Mouse (Mus musculus): ENCODE measurements around the gene Sycp2. TPM values are rescaled to one million over a fixed set of nuclear protein-coding genes. Genes with fewer than 3 reads are reported as not detected.

The Sycp2 gene
- polyA plus RNA-seq, 1 experiment from 2014 or later = 0.04 TPM

GRCm38 (mm10) chr2:178321271-178321670 lies 86.2 kb downstream of the Sycp2 start:
- Histone ChIP-seq H3K4me2 (replicated peaks; ENCODE audit: low read depth, low read length) (no peak overlapping the region), H3K27ac (ENCODE audit: low read length) (no peak overlapping the region), H3K4me1 (ENCODE audit: insufficient read depth, low read length) (no peaks in the 10 kb centered on the region), H3K4me3 (ENCODE audit: low read length) (no peak overlapping the region), H3K36me3 (ENCODE audit: insufficient read depth, low read length) (no peaks in the 10 kb centered on the region), H3K27me3 (ENCODE audit: insufficient read depth, low read length) (no peaks in the 10 kb centered on the region), H3K9me3 (ENCODE audit: low read length) (no peaks in the 10 kb centered on the region), H3K9ac (replicated peaks; ENCODE audit: low read length) (no peak overlapping the region)
- 82% methylated on average over 10 of the region's 10 CpGs for WGBS
- no peak for ATAC-seq (ENCODE audit: low FRiP score, low TSS enrichment)

DNA sequence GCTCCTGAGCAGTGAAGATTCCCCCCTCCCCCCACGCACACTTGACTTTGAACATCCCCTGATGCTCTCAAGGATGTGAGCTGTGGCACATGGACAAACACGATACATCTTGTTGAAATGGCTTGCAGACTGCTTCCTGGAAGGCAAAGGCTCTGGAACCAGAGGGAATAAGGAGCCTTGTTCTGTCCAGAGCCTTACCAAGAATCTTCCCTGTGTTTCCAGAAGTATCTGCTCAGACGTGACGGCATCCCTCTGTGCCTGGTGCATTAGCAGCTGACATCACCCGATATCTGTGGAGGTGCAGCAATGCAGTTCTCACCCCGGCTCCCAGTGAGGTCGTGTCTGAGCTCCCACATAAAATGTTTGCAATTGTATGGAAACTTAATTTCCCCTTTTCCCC lies 87.7 kb downstream of the Sycp2 start:
- Histone ChIP-seq H3K27ac (ENCODE audit: low read length) (no peak overlapping the region), H3K4me1 (ENCODE audit: insufficient read depth, low read length) (no peaks in the 10 kb centered on the region), H3K36me3 (ENCODE audit: insufficient read depth, low read length) (no peaks in the 10 kb centered on the region), H3K4me3 (ENCODE audit: low read length) (no peak overlapping the region), H3K9ac (replicated peaks; ENCODE audit: low read length) (no peak overlapping the region), H3K4me2 (replicated peaks; ENCODE audit: low read depth, low read length) (no peak overlapping the region), H3K9me3 (ENCODE audit: low read length) (no peaks in the 10 kb centered on the region), H3K27me3 (ENCODE audit: insufficient read depth, low read length) (no peaks in the 10 kb centered on the region)
- no peak for ATAC-seq (ENCODE audit: low FRiP score, low TSS enrichment)
- WGBS = 72% methylated on average over 7 of the region's 7 CpGs

DNA sequence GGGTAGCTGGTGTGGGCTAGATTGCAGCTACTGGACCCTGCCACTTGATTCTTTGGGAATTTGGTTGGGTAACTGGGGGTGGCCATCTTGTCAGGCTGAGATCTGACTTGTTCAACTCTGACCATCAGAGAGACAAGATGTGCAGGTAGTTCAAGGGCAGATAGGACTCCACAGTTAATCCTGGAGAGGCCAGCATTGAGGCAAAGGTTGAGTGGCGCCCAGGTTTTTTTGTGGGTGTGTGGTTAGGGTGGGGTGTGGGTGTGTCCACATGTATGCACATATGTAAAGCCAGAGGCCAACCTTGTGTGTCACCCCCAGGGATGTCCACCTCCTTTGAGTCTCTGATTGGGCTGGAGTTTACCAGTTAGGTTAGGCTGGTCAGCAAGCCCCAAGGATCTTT lies 91.2 kb downstream of the Sycp2 start:
- Histone ChIP-seq H3K27me3 (ENCODE audit: insufficient read depth, low read length) (no peaks in the 10 kb centered on the region), H3K4me2 (replicated peaks; ENCODE audit: low read depth, low read length) (no peak overlapping the region), H3K4me1 (ENCODE audit: insufficient read depth, low read length) (no peaks in the 10 kb centered on the region), H3K9me3 (ENCODE audit: low read length) (no peaks in the 10 kb centered on the region), H3K9ac (replicated peaks; ENCODE audit: low read length) (no peak overlapping the region), H3K36me3 (ENCODE audit: insufficient read depth, low read length) (no peaks in the 10 kb centered on the region), H3K27ac (ENCODE audit: low read length) (no peak overlapping the region), H3K4me3 (ENCODE audit: low read length) (no peak overlapping the region)
- ATAC-seq (ENCODE audit: low FRiP score, low TSS enrichment) = no peak
- 73% methylated on average over 1 of the region's 1 CpGs for WGBS

GRCm38 (mm10) chr2:178313539-178313938 lies 93.9 kb downstream of the Sycp2 start:
- ATAC-seq (ENCODE audit: low FRiP score, low TSS enrichment) = no peak
- Histone ChIP-seq H3K4me2 (replicated peaks; ENCODE audit: low read depth, low read length) (no peak overlapping the region), H3K36me3 (ENCODE audit: insufficient read depth, low read length) (no peaks in the 10 kb centered on the region), H3K4me3 (ENCODE audit: low read length) (no peak overlapping the region), H3K9ac (replicated peaks; ENCODE audit: low read length) (no peak overlapping the region), H3K4me1 (ENCODE audit: insufficient read depth, low read length) (no peaks in the 10 kb centered on the region), H3K9me3 (ENCODE audit: low read length) (no peaks in the 10 kb centered on the region), H3K27me3 (ENCODE audit: insufficient read depth, low read length) (no peaks in the 10 kb centered on the region), H3K27ac (ENCODE audit: low read length) (no peak overlapping the region)
- 71% methylated on average over 7 of the region's 7 CpGs for WGBS

DNA sequence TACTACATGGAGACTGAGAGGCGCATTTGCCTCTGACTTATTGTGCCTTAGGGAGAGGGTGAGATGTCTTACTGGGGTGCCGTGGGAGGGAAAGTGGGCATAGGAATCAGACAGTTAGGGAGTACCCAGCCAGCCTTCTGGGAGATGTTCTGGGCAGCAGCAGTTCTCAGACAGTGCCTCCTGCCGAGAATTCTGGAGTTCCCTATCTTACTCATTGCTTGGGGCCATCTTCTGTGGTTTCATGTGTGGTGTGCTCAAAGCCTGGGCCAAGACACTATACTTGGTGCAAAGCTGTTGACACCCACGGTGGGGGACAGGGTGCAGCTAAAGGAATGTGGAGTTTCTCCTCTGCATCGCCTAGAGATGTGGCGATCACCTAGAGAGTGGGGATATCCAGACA lies 102.8 kb downstream of the Sycp2 start:
- H3K9me3 ChIP-seq (ENCODE audit: low read length) = no peaks in the 10 kb centered on the region
- H3K4me1 ChIP-seq (ENCODE audit: insufficient read depth, low read length) = no peaks in the 10 kb centered on the region
- H3K36me3 ChIP-seq (ENCODE audit: insufficient read depth, low read length) = no peaks in the 10 kb centered on the region
- H3K4me3 ChIP-seq (ENCODE audit: low read length) = no peak overlapping the region
- ATAC-seq (ENCODE audit: low FRiP score, low TSS enrichment) = no peak
- H3K27ac ChIP-seq (ENCODE audit: low read length) = no peak overlapping the region
- no peaks in the 10 kb centered on the region for H3K27me3 ChIP-seq (ENCODE audit: insufficient read depth, low read length)
- no peak overlapping the region for H3K4me2 ChIP-seq (replicated peaks; ENCODE audit: low read depth, low read length)
- 79% methylated on average over 6 of the region's 6 CpGs for WGBS
- H3K9ac ChIP-seq (replicated peaks; ENCODE audit: low read length) = no peak overlapping the region

GRCm38 (mm10) chr2:178304188-178304529 lies 103.3 kb downstream of the Sycp2 start:
- Histone ChIP-seq H3K4me1 (ENCODE audit: insufficient read depth, low read length) (no peaks in the 10 kb centered on the region), H3K36me3 (ENCODE audit: insufficient read depth, low read length) (no peaks in the 10 kb centered on the region), H3K4me2 (replicated peaks; ENCODE audit: low read depth, low read length) (no peak overlapping the region), H3K27me3 (ENCODE audit: insufficient read depth, low read length) (no peaks in the 10 kb centered on the region), H3K4me3 (ENCODE audit: low read length) (no peak overlapping the region), H3K27ac (ENCODE audit: low read length) (no peak overlapping the region), H3K9ac (replicated peaks; ENCODE audit: low read length) (no peak overlapping the region), H3K9me3 (ENCODE audit: low read length) (no peaks in the 10 kb centered on the region)
- WGBS = 69% methylated on average over 1 of the region's 1 CpGs
- no peak for ATAC-seq (ENCODE audit: low FRiP score, low TSS enrichment)

GRCm38 (mm10) chr2:178303453-178304187 lies 103.9 kb downstream of the Sycp2 start:
- Histone ChIP-seq H3K27ac (ENCODE audit: low read length) (no peak overlapping the region), H3K4me2 (replicated peaks; ENCODE audit: low read depth, low read length) (no peak overlapping the region), H3K9me3 (ENCODE audit: low read length) (no peaks in the 10 kb centered on the region), H3K4me3 (ENCODE audit: low read length) (no peak overlapping the region), H3K27me3 (ENCODE audit: insufficient read depth, low read length) (no peaks in the 10 kb centered on the region), H3K4me1 (ENCODE audit: insufficient read depth, low read length) (no peaks in the 10 kb centered on the region), H3K36me3 (ENCODE audit: insufficient read depth, low read length) (no peaks in the 10 kb centered on the region), H3K9ac (replicated peaks; ENCODE audit: low read length) (no peak overlapping the region)
- WGBS = 74% methylated on average over 8 of the region's 8 CpGs
- ATAC-seq (ENCODE audit: low FRiP score, low TSS enrichment) = no peak

Other genes starting within 250 kb of the Sycp2 start
- 2.9 and 3.0 TPM in 2 replicates for gene Ppp1r3d, start 6.8 kb upstream of the Sycp2 start, polyA plus RNA-seq (2015; fragmentation: Nextera tagmentation; extraction: Ambion mirVana)
- 5.3 and 5.6 TPM in 2 replicates for gene Fam217b, start 6.8 kb upstream of the Sycp2 start, polyA plus RNA-seq (2015; fragmentation: Nextera tagmentation; extraction: Ambion mirVana)
- gene Cdh26, start 22.8 kb upstream of the Sycp2 start, polyA plus RNA-seq (2015; fragmentation: Nextera tagmentation; extraction: Ambion mirVana) = 0.52 and 0.68 TPM in 2 replicates

Measured in kidney, embryonic 16.5 days (tissue).